Mouse (Mus musculus) embryonic stem cell, embryonic (primary cell): Measurements from ENCODE around the gene Ppp1r14b.

Experiments
- CTCF ChIA-PET, 4 experiments: fragments of 300-600 bp in 2 of 4; fragments of 350-600 bp in 2 of 4; sonication (Branson Sonifier 250); formaldehyde crosslinking; loops; one replicate each; lab custom pipeline; 2022; ENCODE audit warnings: inconsistent platforms in 2 of 4; lab: Charles Lee
- POLR2A ChIA-PET, 4 experiments: fragments of 300-600 bp in 2 of 4; fragments of 350-600 bp in 2 of 4; sonication (Branson Sonifier 250); formaldehyde crosslinking; loops; one replicate each; lab custom pipeline; 2022; ENCODE audit warnings: antibody characterized with exemption in 4 of 4, inconsistent platforms in 1 of 4; lab: Charles Lee

The Ppp1r14b gene

GRCm38 (mm10) chr19:7012426-7012825 lies 37.7 kb downstream of the Ppp1r14b start:
- ChIA-PET CTCF (interaction anchor here in 1 of 4 experiments (1.9 to 3.4 kb wide), 2 partner anchors 10 to 33 kb away, joined by 6 to 10 read pairs; no protein-coding TSS in a partner anchor), POLR2A (interaction anchor here in 3 of 4 experiments (0.6 to 3.6 kb wide), 14 partner anchors 9 to 223 kb away, joined by 3 to 16 read pairs (median 5); partner anchors contain the start of genes Nudt22 (in 2 of the 3), Trpt1 (in 2 of the 3), Bad (in 1 of the 3) and Fkbp2 (in 1 of the 3))

- POLR2A ChIA-PET, result interaction anchor here in 3 of 4 experiments (0.6 to 3.6 kb wide), 26 partner anchors 8 to 745 kb away, joined by 3 to 16 read pairs (median 4); partner anchors contain the start of genes Nudt22 (in 3 of the 3), Trpt1 (in 3 of the 3), Fkbp2 (in 2 of the 3) and Stip1 (in 2 of the 3)
These were observed 39.2 kb downstream of the Ppp1r14b start for GRCm38 (mm10) chr19:7013984-7014383.

GRCm38 (mm10) chr19:7014481-7015135 lies 39.8 kb downstream of the Ppp1r14b start:
- ChIA-PET POLR2A (interaction anchor here in 3 of 4 experiments (0.8 to 3.6 kb wide), 18 partner anchors 9 to 250 kb away, joined by 3 to 16 read pairs (median 4); partner anchors contain the start of genes Nudt22 (in 3 of the 3), Trpt1 (in 3 of the 3), Fkbp2 (in 2 of the 3) and Stip1 (in 2 of the 3)), CTCF (interaction anchor here in 1 of 4 experiments (0.5 to 1.9 kb wide), 4 partner anchors 8 to 1082 kb away, joined by 3 to 6 read pairs (median 5); no protein-coding TSS in a partner anchor)

More at GRCm38 (mm10) chr19:7013984-7014383, 39.2 kb downstream of the Ppp1r14b start:
- CTCF ChIA-PET, result interaction anchor here in 2 of 4 experiments (0.6 to 1.9 kb wide), 5 partner anchors 8 to 78 kb away, joined by 4 to 8 read pairs (median 6); no protein-coding TSS in a partner anchor

- POLR2A ChIA-PET, result interaction anchor here in 3 of 4 experiments (0.7 to 2.2 kb wide), 12 partner anchors 14 to 200 kb away, joined by 3 to 7 read pairs (median 3); partner anchors contain the start of genes Bad (in 1 of the 3), Cox8a (in 1 of the 3), Fkbp2 (in 1 of the 3) and Nudt22 (in 1 of the 3)
- CTCF ChIA-PET, result interaction anchor here in 2 of 4 experiments (0.5 to 1.0 kb wide), 4 partner anchors 22 to 352 kb away, joined by 3 read pairs; partner anchors contain the start of genes Bad (in 1 of the 2) and Stip1 (in 1 of the 2)
These were observed 43.0 kb downstream of the Ppp1r14b start for GRCm38 (mm10) chr19:7017541-7018457.

- POLR2A ChIA-PET, result interaction anchor here in 2 of 4 experiments (0.7 to 2.2 kb wide), 10 partner anchors 15 to 199 kb away, joined by 3 to 7 read pairs (median 3); partner anchors contain the start of genes Bad (in 1 of the 2), Cox8a (in 1 of the 2), Fkbp2 (in 1 of the 2) and Nudt22 (in 1 of the 2)
- CTCF ChIA-PET, result interaction anchor here in 1 of 4 experiments (0.9 kb wide), 1 partner anchor 77 kb away, joined by 3 read pairs; the partner anchor contains the start of gene Bad
These were observed 43.8 kb downstream of the Ppp1r14b start for GRCm38 (mm10) chr19:7018546-7018945.

- ChIA-PET POLR2A (interaction anchor here in 1 of 4 experiments (1.2 to 1.4 kb wide), 3 partner anchors 15 to 199 kb away, joined by 3 read pairs; partner anchors contain the start of gene Cox8a), CTCF (no interaction called here)
These were observed 44.4 kb downstream of the Ppp1r14b start, which contains the start of gene Fermt3 for GRCm38 (mm10) chr19:7019191-7019590. Gene Fermt3, minus strand, starts transcription at chr19:7019469.

GRCm38 (mm10) chr19:7020224-7020641 lies 45.5 kb downstream of the Ppp1r14b start:
- POLR2A ChIA-PET, result interaction anchor here (0.7 to 5.0 kb wide), 30 partner anchors 8 to 657 kb away, joined by 3 to 40 read pairs (median 3); partner anchors contain the start of genes Stip1 (in 3 of the 4), Nudt22 (in 2 of the 4), Trpt1 (in 2 of the 4) and Cox8a (in 1 of the 4)

More at GRCm38 (mm10) chr19:7020224-7020641, 45.5 kb downstream of the Ppp1r14b start:
- CTCF ChIA-PET, result interaction anchor here (0.5 to 1.8 kb wide), 40 partner anchors 10 to 598 kb away, joined by 3 to 27 read pairs (median 4); partner anchors contain the start of genes Stip1 (in 2 of the 4), Bad (in 1 of the 4), Catsperz (in 1 of the 4) and Fkbp2 (in 1 of the 4)
